Mouse (Mus musculus) telencephalon, adult 2 months (tissue): ENCODE measurements at regions not wholly inside any gene's neighbourhood (a gene's known extent, or its start where the extent isn't known, plus 50 kb on each side); places are given as distances from the start of the nearest gene placed in this dataset.

Experiments
- DNase-seq: peaks from one replicate; pipeline ENCODE4 v3.0.0-alpha.2; 2011; ENCODE audit warnings: low read depth, low spot score

DNA sequence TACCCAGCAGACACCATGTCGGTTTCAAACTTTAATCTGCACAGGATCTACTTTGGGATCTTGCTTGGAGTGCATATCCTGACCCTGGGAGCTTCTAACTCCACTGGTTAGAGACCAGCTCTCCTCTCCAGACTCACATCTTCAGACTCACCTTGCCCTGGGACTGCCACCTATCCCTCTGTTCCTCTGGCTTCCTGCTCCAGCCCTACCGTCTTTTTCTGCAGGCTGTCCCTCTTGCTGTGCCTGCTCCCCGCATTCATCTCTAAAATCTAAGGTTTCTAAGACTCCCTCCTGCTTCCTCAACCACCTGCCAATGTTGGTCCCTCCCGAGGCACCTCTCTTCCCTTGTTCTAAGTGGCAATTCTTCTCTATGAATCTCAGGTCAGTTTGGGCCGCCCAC is 233.2 kb downstream of the Plpp3 start:
- DNase-seq: no peak

DNA sequence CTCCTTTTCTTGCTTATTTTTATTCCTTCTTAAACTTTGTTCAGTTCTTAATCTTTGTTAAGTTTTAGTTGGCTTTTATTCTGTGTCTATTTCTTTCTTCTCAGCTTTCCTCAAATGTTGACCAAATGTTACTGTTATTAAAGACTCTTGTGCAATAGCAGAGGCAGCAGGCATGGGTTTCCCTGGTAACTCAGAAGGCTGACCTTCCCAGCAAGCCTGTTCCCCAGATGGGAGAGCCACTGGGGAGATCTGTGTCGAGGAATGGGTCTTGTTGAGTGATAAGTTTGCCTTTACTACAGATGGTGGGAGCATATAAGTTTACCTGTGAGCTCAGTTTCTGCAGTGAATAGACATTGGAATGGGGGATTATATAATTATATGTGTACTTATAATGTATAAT is 237.2 kb downstream of the Plpp3 start:
- DNase-seq: no peak

DNA sequence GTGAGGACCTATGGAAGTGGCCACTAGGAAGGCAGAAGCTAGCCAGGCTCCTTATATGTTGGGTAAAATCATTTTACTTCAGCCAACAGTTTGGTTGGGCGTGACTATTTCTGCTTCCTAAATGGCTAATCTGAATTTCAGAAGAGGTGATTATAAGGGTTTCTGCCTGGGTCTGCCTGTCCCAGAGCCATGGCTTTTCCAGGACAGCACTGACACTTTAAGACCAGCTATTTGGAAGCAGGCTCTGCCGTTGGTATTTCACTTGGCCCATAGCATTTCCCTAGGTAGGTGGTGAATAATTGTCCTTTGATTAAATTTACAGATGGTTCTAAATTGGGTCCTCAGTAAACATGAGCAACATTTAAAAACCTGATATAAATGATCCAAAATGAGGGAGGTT is 240.3 kb downstream of the Plpp3 start:
- DNase-seq: no peak

DNA sequence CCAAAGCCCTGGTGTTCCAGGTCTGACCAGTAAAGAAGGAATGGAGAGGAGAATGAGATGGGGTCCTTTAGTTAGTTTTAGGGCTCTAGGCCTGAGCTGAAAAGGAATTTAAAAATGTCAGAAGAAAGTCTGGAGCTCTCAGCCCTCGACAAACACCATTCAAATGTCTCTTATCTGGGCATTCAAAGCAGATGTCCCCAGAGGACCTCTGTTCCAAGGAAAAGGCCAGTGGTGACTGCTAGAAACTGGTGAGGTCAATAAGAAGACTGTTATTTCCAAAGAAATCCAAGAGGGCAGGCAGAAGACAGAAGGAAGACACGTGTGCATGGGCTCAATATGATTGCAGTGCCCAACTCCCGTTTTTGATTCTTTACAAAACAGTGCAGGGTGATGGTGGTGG is 244.9 kb downstream of the Plpp3 start:
- no peak for DNase-seq

DNA sequence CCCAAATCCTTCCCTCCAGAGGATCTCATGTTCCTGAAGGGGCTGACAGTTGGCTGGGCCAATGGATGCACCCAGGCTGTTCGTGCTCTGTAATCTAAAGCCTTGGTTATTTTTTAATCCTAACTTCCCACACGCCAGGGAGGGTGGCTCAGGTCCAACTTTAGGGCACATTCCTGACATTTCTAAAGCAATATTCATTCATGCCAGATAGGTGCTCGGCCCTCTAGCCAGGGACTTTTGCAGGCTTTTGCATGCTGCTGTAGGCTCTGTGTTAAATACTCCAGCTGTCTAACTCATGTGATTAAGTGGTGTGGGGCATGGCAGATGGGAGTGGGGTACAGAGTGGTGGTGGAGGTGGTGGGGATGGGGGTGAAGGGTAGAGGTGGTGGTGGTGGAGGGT is 246.0 kb downstream of the Plpp3 start:
- no peak for DNase-seq

DNA sequence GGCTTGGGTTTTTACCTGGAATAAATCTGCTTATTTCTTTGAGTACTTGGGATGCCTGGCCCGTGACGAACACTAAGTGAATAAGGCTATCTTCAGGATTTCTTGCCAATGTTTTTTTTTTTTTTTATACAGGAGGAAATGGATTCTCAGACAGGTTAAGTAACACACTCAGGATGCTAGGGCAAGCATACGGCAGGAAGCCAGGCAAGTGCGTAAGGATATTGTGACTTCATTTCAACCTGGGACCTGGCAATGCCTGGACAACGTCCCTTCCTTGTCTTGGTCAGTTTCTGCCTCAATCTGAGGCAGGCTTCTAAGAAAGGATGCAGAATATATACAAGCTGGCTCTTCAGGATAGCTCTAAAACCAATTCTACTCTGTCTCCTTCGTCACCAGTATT is 246.5 kb downstream of the Plpp3 start:
- DNase-seq: no peak

DNA sequence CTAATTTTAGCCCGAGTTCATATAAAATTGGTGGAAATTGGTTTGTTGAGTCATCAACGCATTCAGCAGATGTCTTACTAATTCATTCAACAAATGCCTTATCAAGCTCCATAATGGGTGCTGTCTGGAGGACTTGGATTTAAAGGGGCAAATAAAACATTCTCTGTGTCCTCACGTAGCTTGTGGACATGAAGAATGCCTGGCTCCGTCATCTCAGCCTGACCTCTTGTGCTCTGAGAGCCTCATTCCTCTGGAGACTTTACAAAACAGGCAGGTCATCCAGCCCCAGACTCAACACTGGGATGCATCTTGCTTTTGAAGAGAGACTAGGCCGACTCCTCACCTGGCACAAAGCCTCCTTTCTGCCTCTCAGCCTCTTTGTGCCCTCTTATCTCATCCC is 248.6 kb downstream of the Plpp3 start:
- DNase-seq: no peak

DNA sequence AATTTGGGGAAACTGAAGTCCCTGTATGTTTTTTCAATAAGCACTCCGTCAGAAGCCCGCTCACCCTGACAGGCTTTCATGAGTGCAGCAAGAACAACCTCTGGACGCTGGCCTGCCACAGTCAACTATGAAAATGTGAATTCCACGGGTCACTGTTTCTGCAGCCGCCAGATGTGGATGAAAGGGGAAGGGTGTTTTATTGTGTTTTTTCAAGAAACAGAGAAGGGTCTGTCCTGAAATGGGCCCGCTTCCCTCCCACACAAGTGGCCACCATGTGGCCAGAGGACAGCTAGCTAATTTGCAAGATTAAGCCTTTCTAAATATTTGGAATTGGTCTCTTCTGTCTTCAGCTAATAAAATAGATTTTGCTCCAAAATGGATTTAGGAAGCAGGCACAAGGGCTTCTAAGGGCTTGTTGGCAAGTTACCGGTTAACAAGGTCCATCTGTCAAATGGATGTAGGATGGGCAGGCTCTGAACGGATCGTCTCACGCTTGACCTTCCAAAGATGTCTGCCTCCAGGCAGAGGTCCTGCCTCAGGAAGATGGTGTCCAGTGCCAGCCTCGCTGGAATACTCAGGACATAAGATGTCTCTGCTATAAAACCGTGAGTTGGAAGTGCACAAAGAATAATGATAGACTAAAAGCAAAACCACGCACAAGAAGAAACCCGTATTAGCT is 249.8 kb downstream of the Plpp3 start:
- no peak for DNase-seq

DNA sequence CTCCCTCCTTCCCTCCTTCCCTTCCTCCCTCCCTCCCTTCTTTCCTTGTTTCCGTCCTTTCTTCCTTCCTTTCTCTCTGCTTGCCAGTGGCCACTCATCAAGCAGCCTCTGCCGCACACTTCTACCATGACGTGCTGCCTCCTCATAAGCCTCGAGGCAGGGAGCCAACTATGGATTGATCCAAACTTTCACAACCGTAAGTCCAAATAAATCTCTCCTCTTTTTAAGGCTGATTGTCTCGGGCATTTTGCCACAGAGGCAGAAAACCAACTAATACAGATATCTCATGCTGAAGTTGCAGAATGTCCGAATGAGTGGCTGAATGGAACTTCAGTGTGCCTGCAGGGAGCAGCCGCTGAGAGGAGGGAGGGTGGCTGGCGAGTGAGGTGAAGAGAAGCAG is 251.7 kb downstream of the Plpp3 start:
- DNase-seq: no peak

DNA sequence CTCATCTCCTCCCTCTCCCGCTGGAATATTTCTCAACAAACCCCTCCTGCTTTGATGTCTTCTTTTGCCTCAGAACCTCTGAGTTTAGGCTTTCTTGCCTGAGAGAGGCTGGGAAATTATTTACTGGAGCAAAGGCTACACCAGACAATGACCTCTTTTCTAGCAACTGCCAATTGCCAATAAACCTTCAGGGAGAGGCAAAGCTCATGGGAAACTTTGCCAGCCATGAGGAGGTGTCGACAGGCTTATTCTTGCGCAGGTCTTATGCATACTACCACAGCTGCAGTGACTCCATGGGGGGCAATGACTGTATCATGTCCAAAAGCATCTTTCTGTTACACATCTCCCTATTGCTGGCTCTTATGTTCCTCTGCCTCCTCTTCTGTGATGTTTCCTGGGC is 260.0 kb downstream of the Plpp3 start:
- no peak for DNase-seq

DNA sequence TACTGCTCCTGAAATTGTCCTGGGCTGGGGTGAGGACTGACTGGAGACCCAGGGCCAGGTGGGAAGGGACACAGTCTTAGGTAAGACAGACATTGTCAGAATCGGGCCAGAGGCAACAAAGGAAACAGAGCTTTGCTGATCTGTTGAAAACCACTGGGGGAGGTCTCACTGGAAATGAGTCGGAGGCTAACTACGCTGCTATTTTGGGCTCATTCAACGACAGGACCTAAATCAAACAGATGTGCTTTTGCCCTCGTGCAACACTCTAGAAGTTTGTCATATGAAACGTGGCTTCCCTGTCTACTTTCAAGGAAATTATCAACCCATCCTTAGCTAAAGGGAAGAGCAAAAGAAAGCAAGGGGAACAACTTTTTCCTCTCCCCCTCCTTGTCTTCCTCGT is 265.3 kb downstream of the Plpp3 start:
- no peak for DNase-seq

DNA sequence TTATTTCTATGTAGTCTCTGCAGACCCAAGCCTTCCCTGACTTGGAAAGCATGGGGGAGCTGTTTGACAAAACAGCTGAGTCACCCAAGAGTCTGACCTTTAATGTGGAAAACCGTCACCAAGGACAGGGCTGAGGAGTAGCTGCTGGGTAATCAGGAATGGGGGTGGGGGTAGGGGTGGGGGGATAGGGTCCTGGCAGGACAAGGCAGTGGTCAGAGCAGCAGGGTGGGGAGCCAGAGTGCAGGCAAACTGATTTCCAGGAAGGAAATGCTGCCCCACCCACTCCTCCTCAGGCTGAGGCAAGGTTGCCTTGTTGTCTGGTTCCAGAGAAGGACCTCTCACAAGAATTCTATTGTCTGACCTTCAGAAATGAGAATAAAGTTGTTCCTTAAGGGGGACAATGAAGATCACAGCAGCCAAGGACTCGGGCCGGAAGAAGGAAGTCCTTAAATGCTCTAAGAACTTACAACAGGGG is 266.6 kb downstream of the Plpp3 start:
- no peak for DNase-seq

DNA sequence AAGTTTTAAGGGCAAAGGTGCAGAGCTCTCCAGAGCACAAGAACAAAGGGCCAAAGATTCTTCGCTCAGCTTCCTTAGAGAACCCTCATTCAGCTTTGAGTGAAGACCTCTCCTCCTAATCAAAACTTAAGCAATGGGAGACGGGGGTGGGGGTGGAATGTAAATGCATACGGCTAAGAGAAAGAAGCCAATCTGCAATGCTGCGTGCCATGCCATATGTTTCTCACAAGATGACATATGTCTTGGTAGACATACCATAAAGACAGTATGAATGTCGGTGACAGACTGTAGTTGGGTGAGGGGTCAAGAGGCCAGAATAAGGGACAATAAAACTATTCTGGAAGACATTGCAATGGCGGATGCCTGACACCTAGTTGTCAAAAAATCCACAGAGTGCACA is 267.9 kb downstream of the Plpp3 start:
- DNase-seq: no peak

DNA sequence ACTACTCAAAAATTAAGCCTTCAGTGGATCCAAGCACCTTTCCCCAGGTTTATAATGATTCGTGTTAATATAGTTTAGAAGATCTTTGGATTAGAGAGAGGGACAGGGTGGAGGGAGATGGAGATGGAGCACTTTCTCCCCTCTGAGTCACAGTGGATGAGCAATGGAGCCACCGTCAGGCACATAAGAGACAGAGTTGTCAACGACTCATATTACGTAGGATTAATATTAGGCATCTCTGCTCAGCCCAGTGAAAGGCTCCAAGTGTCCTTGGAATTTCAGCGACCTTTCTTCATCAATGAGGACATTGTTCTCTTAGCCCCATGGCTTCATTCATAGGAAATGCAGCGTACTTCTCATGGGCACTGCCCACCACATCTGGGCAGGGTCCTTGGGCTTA is 270.4 kb downstream of the Plpp3 start:
- no peak for DNase-seq

DNA sequence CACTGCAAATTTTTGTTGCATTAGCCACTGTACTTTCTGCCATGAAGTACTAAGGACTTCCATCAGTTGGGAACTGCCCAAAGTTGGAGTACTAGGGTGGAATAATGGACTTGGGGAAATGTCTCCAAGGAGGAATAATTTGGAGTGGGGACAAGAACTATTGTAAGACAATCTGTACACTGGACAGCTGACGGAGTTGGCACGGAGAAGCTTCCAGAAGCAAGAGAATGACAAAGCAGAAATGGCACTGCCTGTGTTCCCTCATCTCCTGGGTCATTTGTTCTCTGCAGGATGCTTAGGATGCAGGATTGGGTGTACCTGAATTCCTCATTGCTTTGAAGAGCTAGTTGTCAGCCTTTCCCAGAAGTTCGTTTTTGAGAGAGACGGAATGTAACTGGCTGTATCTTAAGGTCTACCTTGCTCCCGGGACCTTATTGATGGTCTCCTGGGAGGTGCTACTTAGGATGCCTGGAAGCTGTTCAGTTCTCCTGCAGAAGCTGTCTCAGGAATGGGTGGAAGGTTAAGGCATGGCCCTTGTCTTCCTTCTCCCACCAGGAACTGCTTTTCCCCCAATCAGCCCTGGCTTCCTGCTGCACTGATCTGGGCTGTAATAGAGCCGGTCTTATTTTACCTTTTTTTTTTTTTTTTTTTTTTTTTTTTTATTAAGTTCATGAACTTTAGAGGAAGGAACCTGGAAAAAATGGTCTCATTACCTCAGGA is 272.4 kb downstream of the Plpp3 start:
- DNase-seq: no peak

DNA sequence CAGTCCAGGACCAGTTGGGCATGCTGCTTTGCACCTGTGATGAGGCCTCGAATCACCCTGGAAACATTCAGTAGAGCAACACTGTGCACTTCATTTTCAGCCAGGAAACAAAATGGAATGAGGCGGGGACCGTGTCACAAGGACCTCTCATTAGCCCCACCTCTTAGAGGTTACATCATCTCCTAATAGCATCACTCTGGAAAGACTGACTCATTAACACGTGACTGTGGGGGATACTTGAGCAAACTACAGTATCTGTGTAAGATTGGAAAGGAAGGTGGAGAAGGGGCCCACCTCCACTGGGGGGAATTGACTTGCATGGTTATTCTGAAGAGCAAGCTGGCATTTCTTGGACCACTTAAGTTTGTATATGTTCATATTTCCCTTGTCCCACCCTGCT is 275.3 kb downstream of the Plpp3 start:
- no peak for DNase-seq

DNA sequence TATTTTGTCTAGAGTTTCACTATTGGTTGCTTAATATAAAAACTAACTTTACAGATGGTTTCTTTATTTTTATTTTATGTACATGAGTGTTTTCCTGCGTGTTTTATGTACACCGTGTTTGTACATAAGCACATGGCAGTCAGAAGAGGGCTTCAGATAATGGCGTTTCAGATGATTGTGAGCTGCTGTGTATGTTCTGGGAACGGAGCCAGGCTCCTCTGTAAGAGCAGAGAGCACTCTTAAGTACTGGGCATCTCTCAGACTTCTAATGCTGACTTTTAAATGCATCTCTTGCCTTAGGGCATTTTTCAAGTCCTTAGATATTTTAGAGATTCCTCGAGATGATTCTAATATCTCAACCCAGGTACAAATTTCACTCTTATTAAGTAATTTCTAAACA is 280.0 kb downstream of the Plpp3 start:
- no peak for DNase-seq

DNA sequence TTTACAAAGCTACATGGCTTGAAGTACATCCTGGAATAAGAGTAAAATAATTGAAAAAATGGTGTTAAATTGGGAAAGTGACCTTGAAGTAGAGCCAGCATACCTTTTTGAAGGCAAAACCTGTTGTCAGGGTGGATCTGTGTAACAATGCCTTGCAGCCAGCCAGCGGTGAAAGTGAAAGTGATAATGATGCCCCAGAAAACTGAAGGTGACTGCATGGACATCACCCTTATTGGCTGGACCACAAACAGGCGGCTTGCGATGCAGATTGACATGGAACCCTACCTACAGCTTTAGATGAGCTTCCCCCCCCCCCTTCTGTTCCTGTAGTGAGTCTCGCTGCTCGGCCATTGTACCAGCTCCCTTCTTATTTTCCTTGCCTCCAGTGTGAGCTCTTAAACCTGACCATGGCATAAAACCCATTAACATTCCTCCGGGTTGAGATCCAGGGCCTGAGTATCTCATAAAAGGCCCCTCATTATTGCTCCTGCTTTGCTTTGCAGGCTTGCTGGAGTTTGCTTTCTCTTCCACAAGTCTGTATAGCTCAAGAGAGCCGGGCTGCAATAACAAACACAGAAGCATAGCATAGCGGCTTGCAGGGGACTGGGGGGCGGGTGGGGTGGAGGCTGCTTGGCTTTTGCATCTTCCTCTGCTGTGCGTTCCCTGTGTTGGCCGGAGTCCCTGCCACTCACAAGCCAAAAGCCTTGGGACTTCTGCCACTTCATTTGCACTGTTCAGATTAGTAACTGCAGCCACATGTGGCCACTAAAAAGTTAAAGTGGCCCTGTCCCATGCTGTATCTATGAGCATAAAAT is 292.1 kb downstream of the Plpp3 start:
- DNase-seq: no peak

DNA sequence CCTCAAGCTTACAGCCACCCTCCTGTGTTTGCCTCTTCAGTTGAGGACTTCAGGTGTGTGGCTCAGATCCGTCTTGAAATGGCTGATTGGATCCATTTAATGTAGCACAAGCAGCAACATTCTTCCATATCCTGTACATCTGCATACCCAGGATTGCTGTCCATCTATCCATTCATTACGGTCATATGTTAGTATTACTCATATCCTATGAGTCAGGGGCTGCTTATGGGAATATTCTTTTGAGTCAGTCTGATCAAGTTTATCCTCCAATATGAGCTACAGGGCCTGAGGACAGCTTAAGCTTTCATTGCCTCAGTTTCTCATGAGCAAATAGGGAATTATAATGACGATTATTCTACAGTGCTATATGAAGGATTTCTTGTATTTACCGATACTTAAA is 293.7 kb downstream of the Plpp3 start:
- DNase-seq: no peak

DNA sequence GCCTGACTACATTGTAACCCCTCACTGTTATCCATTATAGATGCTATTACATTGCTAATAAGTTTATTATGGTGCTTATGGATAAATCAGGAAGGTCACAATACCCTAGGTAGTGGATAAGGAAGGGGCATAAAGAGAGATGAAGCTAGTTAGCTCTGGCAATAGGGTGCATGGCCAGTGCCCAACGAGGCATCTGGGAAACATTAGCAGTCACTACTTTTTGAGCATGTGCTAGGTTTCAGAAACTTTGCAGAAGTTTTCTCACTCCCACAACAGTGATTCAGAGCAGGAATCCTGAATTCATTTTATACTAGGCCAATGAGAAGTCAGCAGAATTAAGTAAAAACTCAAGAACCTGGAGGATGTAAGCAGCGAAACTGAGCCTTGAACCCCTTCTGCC is 294.7 kb downstream of the Plpp3 start:
- no peak for DNase-seq

DNA sequence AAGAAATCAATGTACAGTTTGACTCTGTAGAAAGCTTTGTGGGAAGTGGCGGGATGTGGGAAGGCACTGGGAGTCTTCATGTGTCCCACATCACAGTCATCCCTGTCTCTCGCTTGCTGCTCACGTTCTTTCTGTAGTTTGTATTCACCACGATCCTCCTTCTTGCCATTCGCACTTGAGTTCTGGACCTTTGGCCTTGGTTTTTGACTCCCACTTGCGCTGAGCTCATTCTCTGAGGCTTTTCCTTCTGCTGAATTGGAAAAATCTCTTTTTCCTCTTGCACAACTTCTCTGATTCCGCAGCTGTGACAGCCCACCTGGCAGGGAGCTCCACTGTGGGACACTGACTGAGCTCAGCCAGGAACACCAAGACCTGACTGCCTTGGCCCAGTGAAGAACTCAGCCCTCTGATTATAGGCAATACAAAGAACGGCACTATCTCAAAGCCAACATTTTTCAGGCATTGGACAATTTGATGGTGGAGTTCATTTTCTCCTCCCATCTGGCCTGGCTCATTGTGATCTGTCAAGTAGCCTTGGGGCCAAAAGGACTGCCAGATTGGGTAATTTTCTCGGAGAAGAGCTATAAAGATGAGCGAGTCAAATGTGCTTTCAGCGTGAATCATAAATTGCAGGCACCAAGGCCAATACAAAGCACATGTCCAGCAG is 299.9 kb downstream of the Plpp3 start:
- DNase-seq: no peak

DNA sequence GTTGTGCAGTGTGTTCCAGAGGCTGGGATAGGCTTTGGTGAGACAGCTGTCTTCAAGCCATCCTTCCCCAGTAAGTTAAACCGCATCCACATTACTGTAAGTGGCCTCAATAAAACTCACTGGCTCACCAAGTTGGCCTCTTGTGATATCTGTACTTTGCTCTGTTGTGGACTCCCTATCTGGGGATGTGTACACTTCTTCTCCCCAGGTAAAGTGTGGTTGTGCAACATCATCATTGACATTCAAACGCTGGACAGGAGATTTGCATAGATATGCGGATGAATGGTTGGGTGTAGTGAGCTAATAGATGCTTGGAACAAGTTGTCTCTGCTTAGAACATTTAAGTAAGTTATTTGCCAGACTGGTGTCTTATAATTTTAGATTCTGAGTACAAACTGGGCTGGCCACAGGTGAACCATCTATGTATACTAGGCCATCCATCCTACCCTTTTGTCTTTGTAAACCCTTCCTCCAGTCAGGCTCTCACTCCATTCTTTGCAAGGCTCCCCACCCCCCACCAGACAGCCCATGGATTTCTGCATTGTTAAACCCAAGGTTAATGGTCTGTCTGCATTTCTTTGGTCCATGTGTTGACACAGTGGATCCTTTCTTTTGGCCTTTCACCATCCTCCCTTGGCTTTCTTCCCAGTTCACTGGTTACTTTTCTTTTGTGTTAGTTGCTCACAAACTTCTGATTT is 303.0 kb downstream of the Plpp3 start:
- DNase-seq: no peak
